Mouse (Mus musculus): Measurements from ENCODE around the gene Akap2. TPM values are rescaled to one million over a fixed set of nuclear protein-coding genes. Genes with fewer than 3 reads are reported as not detected.

Gene Akap2
- total and polyA plus RNA-seq, 2 experiments: 4.2 to 6.5 TPM

GRCm38 (mm10) chr4:57675387-57675786, 42.1 kb upstream of the Akap2 start:
- H3K9ac ChIP-seq (ENCODE audit: low read depth, low read length): no peak overlapping the region
- TF ChIP-seq POLR2A (IDR thresholded peaks at IDR 0.05; ENCODE audit: extremely low read depth, insufficient read depth, low read length): no peak
- TF ChIP-seq CTCF (IDR thresholded peaks at IDR 0.05; ENCODE audit: low read depth, low read length): no peak
- DNase-seq (ENCODE audit: extremely low read depth, low read depth, low spot score): peak; percentile 22
- 5% methylated on average over 13 of the region's 13 CpGs for WGBS
- peaks cover 2% of the 10 kb centered on the region for H3K4me1 ChIP-seq (ENCODE audit: control insufficient read depth, insufficient read depth, low read length)
- H3K79me2 ChIP-seq (ENCODE audit: control insufficient read depth, insufficient read depth, low read length): no peaks in the 10 kb centered on the region
- peaks cover 2% of the 10 kb centered on the region; the same call in 1 of the 2 replicates for H3K27me3 ChIP-seq (ENCODE audit: control insufficient read depth, insufficient read depth, low read length)
- H3K36me3 ChIP-seq (ENCODE audit: control insufficient read depth, insufficient read depth, low read length): no peaks in the 10 kb centered on the region
- H3K4me3 ChIP-seq (ENCODE audit: insufficient read depth, low read depth, low read length): no peak overlapping the region
- H3K27ac ChIP-seq (replicated peaks; ENCODE audit: insufficient read depth, low read depth, low read length): peak overlapping the region; percentile 62; the same call in 1 of the 2 replicates

DNA sequence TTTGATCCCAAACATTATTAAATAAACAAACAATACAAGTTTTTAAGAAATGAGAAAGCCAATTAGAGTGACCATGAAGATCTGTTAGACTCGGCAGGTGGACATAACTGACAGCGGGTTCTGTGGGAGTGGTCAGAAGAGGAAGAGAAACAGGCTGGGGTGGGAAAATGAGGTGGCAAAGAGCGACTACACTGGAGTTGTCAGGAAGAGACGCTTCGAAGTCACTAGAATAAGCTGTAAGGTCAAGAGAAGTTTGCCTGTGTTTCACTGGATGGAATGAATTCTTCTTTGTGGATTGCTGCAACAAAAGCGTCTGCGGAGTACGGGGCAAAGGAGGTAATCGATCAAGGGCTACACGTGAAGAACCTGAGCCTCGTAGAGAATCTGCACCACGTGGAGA, 39.5 kb upstream of the Akap2 start:
- H3K27ac ChIP-seq (replicated peaks; ENCODE audit: insufficient read depth, low read depth, low read length): no peak overlapping the region
- WGBS: 81% methylated on average over 12 of the region's 12 CpGs

GRCm38 (mm10) chr4:57678991-57679457, 38.4 kb upstream of the Akap2 start:
- 69% methylated on average over 9 of the region's 9 CpGs for WGBS

More for the DNA sequence above, 39.5 kb upstream of the Akap2 start:
- H3K27me3 ChIP-seq (ENCODE audit: control insufficient read depth, insufficient read depth, low read length): peaks cover 2% of the 10 kb centered on the region; the same call in 1 of the 2 replicates
- H3K9ac ChIP-seq (ENCODE audit: low read depth, low read length): no peak overlapping the region
- H3K4me1 ChIP-seq (ENCODE audit: control insufficient read depth, insufficient read depth, low read length): peaks cover 2% of the 10 kb centered on the region
- H3K79me2 ChIP-seq (ENCODE audit: control insufficient read depth, insufficient read depth, low read length): no peaks in the 10 kb centered on the region
- no peak for TF ChIP-seq POLR2A (IDR thresholded peaks at IDR 0.05; ENCODE audit: extremely low read depth, insufficient read depth, low read length)
- no peak for TF ChIP-seq CTCF (IDR thresholded peaks at IDR 0.05; ENCODE audit: low read depth, low read length)
- H3K4me3 ChIP-seq (ENCODE audit: insufficient read depth, low read depth, low read length): no peak overlapping the region
- H3K36me3 ChIP-seq (ENCODE audit: control insufficient read depth, insufficient read depth, low read length): no peaks in the 10 kb centered on the region
- no peak for DNase-seq (ENCODE audit: extremely low read depth, low read depth, low spot score)

DNA sequence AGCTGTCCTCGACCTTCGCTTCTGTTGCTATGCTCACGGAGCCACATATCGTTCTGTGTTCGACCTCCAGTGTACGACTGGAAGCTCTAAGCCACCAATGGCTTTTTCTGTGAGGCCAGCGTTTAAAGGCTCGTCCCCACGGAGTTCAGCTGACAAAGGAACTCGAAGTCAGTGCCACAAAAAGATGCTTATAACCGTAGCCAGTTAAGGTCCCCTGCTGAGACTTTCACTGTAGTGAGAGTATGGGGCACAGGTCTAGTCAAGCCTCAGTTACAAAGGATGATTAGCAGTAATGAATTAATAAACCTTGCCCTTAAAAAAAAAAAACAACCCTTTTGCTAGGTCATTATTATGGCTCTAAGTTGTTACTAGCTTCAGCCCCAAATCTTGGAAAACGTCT, 37.3 kb upstream of the Akap2 start:
- no peak overlapping the region for H3K27ac ChIP-seq (replicated peaks; ENCODE audit: insufficient read depth, low read depth, low read length)
- no peaks in the 10 kb centered on the region; the same call in 1 of the 2 replicates for H3K4me1 ChIP-seq (ENCODE audit: control insufficient read depth, insufficient read depth, low read length)
- no peak overlapping the region for H3K9ac ChIP-seq (ENCODE audit: low read depth, low read length)
- H3K79me2 ChIP-seq (ENCODE audit: control insufficient read depth, insufficient read depth, low read length): no peaks in the 10 kb centered on the region
- no peak for DNase-seq (ENCODE audit: extremely low read depth, low read depth, low spot score)
- no peaks in the 10 kb centered on the region for H3K36me3 ChIP-seq (ENCODE audit: control insufficient read depth, insufficient read depth, low read length)
- WGBS: 88% methylated on average over 12 of the region's 12 CpGs
- no peaks in the 10 kb centered on the region for H3K27me3 ChIP-seq (ENCODE audit: control insufficient read depth, insufficient read depth, low read length)
- H3K4me3 ChIP-seq (ENCODE audit: insufficient read depth, low read depth, low read length): no peak overlapping the region
- TF ChIP-seq CTCF (IDR thresholded peaks at IDR 0.05; ENCODE audit: low read depth, low read length) (no peak), POLR2A (IDR thresholded peaks at IDR 0.05; ENCODE audit: extremely low read depth, insufficient read depth, low read length) (no peak)

More at GRCm38 (mm10) chr4:57678991-57679457, 38.4 kb upstream of the Akap2 start:
- no peak for TF ChIP-seq POLR2A (IDR thresholded peaks at IDR 0.05; ENCODE audit: extremely low read depth, insufficient read depth, low read length)
- no peak for TF ChIP-seq CTCF (IDR thresholded peaks at IDR 0.05; ENCODE audit: low read depth, low read length)
- Histone ChIP-seq H3K4me3 (ENCODE audit: insufficient read depth, low read depth, low read length) (no peak overlapping the region), H3K27ac (replicated peaks; ENCODE audit: insufficient read depth, low read depth, low read length) (peak overlapping the region; percentile 12; the same call in 1 of the 2 replicates), H3K4me1 (ENCODE audit: control insufficient read depth, insufficient read depth, low read length) (peaks cover 2% of the 10 kb centered on the region), H3K27me3 (ENCODE audit: control insufficient read depth, insufficient read depth, low read length) (peaks cover 2% of the 10 kb centered on the region; the same call in 1 of the 2 replicates), H3K36me3 (ENCODE audit: control insufficient read depth, insufficient read depth, low read length) (no peaks in the 10 kb centered on the region), H3K9ac (ENCODE audit: low read depth, low read length) (no peak overlapping the region), H3K79me2 (ENCODE audit: control insufficient read depth, insufficient read depth, low read length) (no peaks in the 10 kb centered on the region)
- no peak for DNase-seq (ENCODE audit: extremely low read depth, low read depth, low spot score)

GRCm38 (mm10) chr4:57681511-57681910, 35.9 kb upstream of the Akap2 start:
- Histone ChIP-seq H3K4me3 (ENCODE audit: insufficient read depth, low read depth, low read length) (no peak overlapping the region), H3K9ac (ENCODE audit: low read depth, low read length) (no peak overlapping the region), H3K36me3 (ENCODE audit: control insufficient read depth, insufficient read depth, low read length) (no peaks in the 10 kb centered on the region), H3K79me2 (ENCODE audit: control insufficient read depth, insufficient read depth, low read length) (no peaks in the 10 kb centered on the region), H3K27ac (replicated peaks; ENCODE audit: insufficient read depth, low read depth, low read length) (no peak overlapping the region), H3K27me3 (ENCODE audit: control insufficient read depth, insufficient read depth, low read length) (no peaks in the 10 kb centered on the region), H3K4me1 (ENCODE audit: control insufficient read depth, insufficient read depth, low read length) (no peaks in the 10 kb centered on the region)
- WGBS: 67% methylated on average over 12 of the region's 12 CpGs
- no peak for DNase-seq (ENCODE audit: extremely low read depth, low read depth, low spot score)
- TF ChIP-seq POLR2A (IDR thresholded peaks at IDR 0.05; ENCODE audit: extremely low read depth, insufficient read depth, low read length) (no peak), CTCF (IDR thresholded peaks at IDR 0.05; ENCODE audit: low read depth, low read length) (no peak)

DNA sequence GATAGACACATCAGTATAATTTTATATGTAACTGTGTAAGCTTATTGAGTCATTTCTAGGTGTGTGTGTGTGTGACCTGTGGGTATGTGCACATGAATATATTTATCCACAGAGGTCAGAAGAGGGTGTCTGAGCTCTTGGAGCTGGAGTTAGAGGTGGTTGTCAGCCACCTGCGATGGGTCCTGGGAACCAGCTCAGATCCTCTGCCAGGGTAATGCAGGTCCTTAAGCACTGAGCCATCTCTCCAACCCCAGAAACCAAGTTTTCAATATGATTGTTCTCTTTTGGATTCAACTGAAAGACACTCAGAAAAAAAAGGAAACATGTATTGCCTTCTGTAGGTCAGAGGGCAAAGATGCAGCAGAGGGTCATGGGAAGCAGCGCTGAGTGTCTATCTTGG, 35.1 kb upstream of the Akap2 start:
- WGBS: 84% methylated on average over 2 of the region's 2 CpGs
- Histone ChIP-seq H3K4me1 (ENCODE audit: control insufficient read depth, insufficient read depth, low read length) (no peaks in the 10 kb centered on the region), H3K27ac (replicated peaks; ENCODE audit: insufficient read depth, low read depth, low read length) (no peak overlapping the region), H3K79me2 (ENCODE audit: control insufficient read depth, insufficient read depth, low read length) (no peaks in the 10 kb centered on the region), H3K36me3 (ENCODE audit: control insufficient read depth, insufficient read depth, low read length) (no peaks in the 10 kb centered on the region), H3K27me3 (ENCODE audit: control insufficient read depth, insufficient read depth, low read length) (no peaks in the 10 kb centered on the region), H3K4me3 (ENCODE audit: insufficient read depth, low read depth, low read length) (no peak overlapping the region), H3K9ac (ENCODE audit: low read depth, low read length) (no peak overlapping the region)
- TF ChIP-seq POLR2A (IDR thresholded peaks at IDR 0.05; ENCODE audit: extremely low read depth, insufficient read depth, low read length) (no peak), CTCF (IDR thresholded peaks at IDR 0.05; ENCODE audit: low read depth, low read length) (no peak)
- DNase-seq (ENCODE audit: extremely low read depth, low read depth, low spot score): no peak
